In the genomic region with DNA sequence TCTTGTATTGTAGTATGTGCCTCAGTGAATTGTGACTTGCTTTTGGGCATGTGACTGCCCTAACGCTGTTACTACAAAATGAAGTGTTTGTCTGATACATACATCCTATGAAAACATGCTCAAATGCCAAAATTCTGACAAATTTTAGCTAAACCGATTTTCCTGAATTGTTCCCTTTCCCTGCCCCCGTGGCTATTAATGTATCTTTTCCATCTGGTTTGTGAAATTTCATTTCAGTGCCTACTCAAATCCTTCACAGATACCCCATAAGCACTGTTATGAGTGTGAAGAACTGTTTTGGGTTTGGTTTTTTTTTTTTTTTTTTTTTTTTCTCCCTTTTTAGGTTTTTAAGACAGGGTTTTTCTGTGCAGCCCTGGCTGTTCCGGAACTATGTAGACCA, we compare ENCODE assay signal across 8 mouse cellular contexts. TPM values are rescaled to one million over a fixed set of nuclear protein-coding genes. Genes with fewer than 3 reads are reported as not detected.
DNase-seq lines count a peak whose midpoint lies in the region; ATAC-seq and TF ChIP-seq lines count a peak whose summit lies in the region.

No protein-coding gene starts in this region.

- H3K27me3 ChIP-seq in heart, embryonic 10.5 days (ENCODE audit: insufficient read depth, poor library complexity, severe bottlenecking), result no peaks in the 10 kb centered on the region
- H3K27me3 ChIP-seq in neural tube, embryonic 11.5 days (ENCODE audit: control insufficient read depth, insufficient read depth, low read length), result no peaks in the 10 kb centered on the region
- H3K27me3 ChIP-seq in limb, embryonic 15.5 days, result no peaks in the 10 kb centered on the region
- H3K27me3 ChIP-seq in stomach, embryonic 16.5 days (ENCODE audit: control insufficient read depth, insufficient read depth, low read length), result no peaks in the 10 kb centered on the region
- H3K27me3 ChIP-seq in thymus, adult 2 months (ENCODE audit: control insufficient read depth, insufficient read depth, low read length), result no peaks in the 10 kb centered on the region; the same call in 1 of the 2 replicates

- H3K4me1 ChIP-seq in heart, embryonic 10.5 days, result peaks cover 50% of the 10 kb centered on the region
- H3K4me1 ChIP-seq in neural tube, embryonic 11.5 days (ENCODE audit: control insufficient read depth, insufficient read depth, low read length), result peaks cover 3% of the 10 kb centered on the region; the same call in 1 of the 2 replicates
- H3K4me1 ChIP-seq in limb, embryonic 15.5 days, result peaks cover 16% of the 10 kb centered on the region
- H3K4me1 ChIP-seq in stomach, embryonic 16.5 days (ENCODE audit: control insufficient read depth, insufficient read depth, low read length), result peaks cover 14% of the 10 kb centered on the region
- H3K4me1 ChIP-seq in thymus, adult 2 months (replicated peaks; ENCODE audit: control insufficient read depth, insufficient read depth, low read length), result peaks cover 8% of the 10 kb centered on the region

- no peak for DNase-seq in heart, embryonic 10.5 days (ENCODE audit: low spot score)
- DNase-seq in heart, adult 9 months (ENCODE audit: low spot score in 2 of 2), result no peak
- DNase-seq in neural tube, embryonic 11.5 days (ENCODE audit: low spot score), result no peak
- DNase-seq in neural tube, embryonic 10.5 days (ENCODE audit: extremely low spot score, low spot score), result no peak
- no peak for DNase-seq in thymus, adult 2 months
- no peak for DNase-seq in right cerebral cortex, postnatal 25 days

- no peak for TF ChIP-seq POLR2A in thymus, adult 2 months (IDR thresholded peaks at IDR 0.05; ENCODE audit: control insufficient read depth, extremely low read depth, insufficient read depth, low read length, poor library complexity)

- H3K4me2 ChIP-seq in neural tube, embryonic 11.5 days (ENCODE audit: low read depth), result peak overlapping the region; percentile 81
- peak overlapping the region; percentile 81 for H3K4me2 ChIP-seq in limb, embryonic 15.5 days
- H3K4me2 ChIP-seq in stomach, embryonic 16.5 days (ENCODE audit: low read depth, low read length), result peak overlapping the region; percentile 95

- TF ChIP-seq CTCF in thymus, adult 2 months (IDR thresholded peaks at IDR 0.05; ENCODE audit: borderline replicate concordance, control insufficient read depth, extremely low read depth, insufficient read depth, low read length, poor library complexity), result no peak

- H3K27ac ChIP-seq in heart, embryonic 10.5 days, result peak overlapping the region; percentile 83
- no peak overlapping the region for H3K27ac ChIP-seq in neural tube, embryonic 11.5 days (ENCODE audit: low read depth, low read length)
- H3K27ac ChIP-seq in limb, embryonic 15.5 days, result peak overlapping the region; percentile 8; the same call in 1 of the 2 replicates
- no peak overlapping the region; the same call in 1 of the 2 replicates for H3K27ac ChIP-seq in stomach, embryonic 16.5 days (ENCODE audit: low read length)
- H3K27ac ChIP-seq in thymus, adult 2 months (ENCODE audit: control insufficient read depth, insufficient read depth, low read length), result no peak overlapping the region

- no peak; the same call in 1 of the 2 replicates for ATAC-seq in neural tube, embryonic 11.5 days (ENCODE audit: insufficient read depth, low FRiP score, low TSS enrichment)
- no peak for ATAC-seq in limb, embryonic 15.5 days (ENCODE audit: insufficient number of reproducible peaks, low FRiP score, low TSS enrichment, low read depth)
- no peak for ATAC-seq in stomach, embryonic 16.5 days (ENCODE audit: insufficient read depth, low FRiP score)

- peaks cover 38% of the 10 kb centered on the region for H3K36me3 ChIP-seq in heart, embryonic 10.5 days
- peaks cover 5% of the 10 kb centered on the region; the same call in 1 of the 2 replicates for H3K36me3 ChIP-seq in neural tube, embryonic 11.5 days (ENCODE audit: control insufficient read depth, insufficient read depth, low read length)
- H3K36me3 ChIP-seq in limb, embryonic 15.5 days, result peaks cover 31% of the 10 kb centered on the region
- peaks cover 4% of the 10 kb centered on the region; the same call in 1 of the 2 replicates for H3K36me3 ChIP-seq in stomach, embryonic 16.5 days (ENCODE audit: control insufficient read depth, insufficient read depth, low read length)
- peaks cover 19% of the 10 kb centered on the region for H3K36me3 ChIP-seq in thymus, adult 2 months (ENCODE audit: control insufficient read depth, insufficient read depth, low read length)

- H3K4me3 ChIP-seq in heart, embryonic 10.5 days, result peak overlapping the region; percentile 68
- H3K4me3 ChIP-seq in neural tube, embryonic 11.5 days (ENCODE audit: low read depth, low read length), result no peak overlapping the region
- peak overlapping the region; percentile 53 for H3K4me3 ChIP-seq in limb, embryonic 15.5 days
- peak overlapping the region; percentile 59 for H3K4me3 ChIP-seq in stomach, embryonic 16.5 days (replicated peaks; ENCODE audit: low read length)
- no peak overlapping the region for H3K4me3 ChIP-seq in thymus, adult 2 months (ENCODE audit: control insufficient read depth, insufficient read depth, low read length)

- no peak overlapping the region for H3K9ac ChIP-seq in neural tube, embryonic 11.5 days (ENCODE audit: low read length)
- no peak overlapping the region for H3K9ac ChIP-seq in limb, embryonic 15.5 days
- H3K9ac ChIP-seq in stomach, embryonic 16.5 days (ENCODE audit: low read length), result no peak overlapping the region

- 75% methylated on average over 4 of the region's 4 CpGs for WGBS in heart, embryonic 10.5 days
- WGBS in neural tube, embryonic 11.5 days, result 72% methylated on average over 4 of the region's 4 CpGs
- WGBS in limb, embryonic 15.5 days, result 70% methylated on average over 4 of the region's 4 CpGs
- WGBS in stomach, embryonic 16.5 days, result 76% methylated on average over 4 of the region's 4 CpGs
- WGBS in thymus, adult 2 months, result 91% methylated on average over 4 of the region's 4 CpGs

- no peaks in the 10 kb centered on the region for H3K9me3 ChIP-seq in heart, embryonic 10.5 days
- no peaks in the 10 kb centered on the region for H3K9me3 ChIP-seq in neural tube, embryonic 11.5 days (ENCODE audit: control insufficient read depth, low read length)
- H3K9me3 ChIP-seq in limb, embryonic 15.5 days, result no peaks in the 10 kb centered on the region
- no peaks in the 10 kb centered on the region for H3K9me3 ChIP-seq in stomach, embryonic 16.5 days (replicated peaks; ENCODE audit: control insufficient read depth, low read length)

RNA-seq across cellular contexts. Expression of a gene that starts 12.3 kb away (rescaled TPM):
- polyA plus RNA-seq in heart, embryonic 10.5 days (2016; fragmentation: Nextera tagmentation; extraction: Ambion mirVana), result 8.5 and 16.0 TPM in 2 replicates
- polyA plus RNA-seq in neural tube, embryonic 11.5 days (2014; fragmentation: Nextera tagmentation; extraction: Ambion mirVana), result 3.9 and 4.6 TPM in 2 replicates
- 7.5 and 11.1 TPM in 2 replicates for polyA plus RNA-seq in limb, embryonic 15.5 days (2015; fragmentation: Nextera tagmentation; extraction: Ambion mirVana)
- polyA plus RNA-seq in stomach, embryonic 16.5 days (2015; fragmentation: Nextera tagmentation; extraction: Ambion mirVana), result 6.8 and 6.9 TPM in 2 replicates
- polyA plus RNA-seq in thymus, adult 2 months (2012; rRNA removed), result 13.6 and 17.2 TPM in 2 replicates

RNA-seq across cellular contexts. Expression of a gene that starts 16.7 kb away (rescaled TPM):
- polyA plus RNA-seq in heart, embryonic 10.5 days (2016; fragmentation: Nextera tagmentation; extraction: Ambion mirVana), result 81.9 and 95.9 TPM in 2 replicates
- 117 and 120 TPM in 2 replicates for polyA plus RNA-seq in neural tube, embryonic 11.5 days (2014; fragmentation: Nextera tagmentation; extraction: Ambion mirVana)
- 80.2 and 80.3 TPM in 2 replicates for polyA plus RNA-seq in limb, embryonic 15.5 days (2015; fragmentation: Nextera tagmentation; extraction: Ambion mirVana)
- polyA plus RNA-seq in stomach, embryonic 16.5 days (2015; fragmentation: Nextera tagmentation; extraction: Ambion mirVana), result 93.7 and 104 TPM in 2 replicates
- polyA plus RNA-seq in thymus, adult 2 months (2012; rRNA removed), result 85.4 and 98.5 TPM in 2 replicates

RNA-seq across cellular contexts. Expression of a gene that starts 40.7 kb away (rescaled TPM):
- polyA plus RNA-seq in heart, embryonic 10.5 days (2016; fragmentation: Nextera tagmentation; extraction: Ambion mirVana), result not detected in 2 replicates
- not detected in 2 replicates for polyA plus RNA-seq in neural tube, embryonic 11.5 days (2014; fragmentation: Nextera tagmentation; extraction: Ambion mirVana)
- polyA plus RNA-seq in limb, embryonic 15.5 days (2015; fragmentation: Nextera tagmentation; extraction: Ambion mirVana), result not detected in 2 replicates
- polyA plus RNA-seq in stomach, embryonic 16.5 days (2015; fragmentation: Nextera tagmentation; extraction: Ambion mirVana), result not detected in 2 replicates
- polyA plus RNA-seq in thymus, adult 2 months (2012; rRNA removed), result not detected in 2 replicates

RNA-seq across cellular contexts. Expression of a gene that starts 55.3 kb away (rescaled TPM):
- polyA plus RNA-seq in heart, embryonic 10.5 days (2016; fragmentation: Nextera tagmentation; extraction: Ambion mirVana), result 0.86 and 2.3 TPM in 2 replicates
- polyA plus RNA-seq in neural tube, embryonic 11.5 days (2014; fragmentation: Nextera tagmentation; extraction: Ambion mirVana), result 48.2 and 60.2 TPM in 2 replicates
- polyA plus RNA-seq in limb, embryonic 15.5 days (2015; fragmentation: Nextera tagmentation; extraction: Ambion mirVana), result 117 and 227 TPM in 2 replicates
- 1.2 and 28.7 TPM in 2 replicates for polyA plus RNA-seq in stomach, embryonic 16.5 days (2015; fragmentation: Nextera tagmentation; extraction: Ambion mirVana)
- polyA plus RNA-seq in thymus, adult 2 months (2012; rRNA removed), result 0.34 and 0.43 TPM in 2 replicates

Comparison
In these comparisons a context has a peak if more than half of its experiments do, and no peak if none do; other contexts are left out.
1. H3K27ac ChIP-seq: peak in heart, embryonic 10.5 days (single experiment) and limb, embryonic 15.5 days (single experiment); none in neural tube, embryonic 11.5 days (single experiment), stomach, embryonic 16.5 days (single experiment) and thymus, adult 2 months (single experiment).
2. H3K4me3 ChIP-seq: peak in heart, embryonic 10.5 days (single experiment), limb, embryonic 15.5 days (single experiment) and stomach, embryonic 16.5 days (single experiment); none in neural tube, embryonic 11.5 days (single experiment) and thymus, adult 2 months (single experiment).
3. Peak in every context shown above with its lines, with median percentiles within 50 percentile points of each other: H3K4me2 ChIP-seq.